Mouse (Mus musculus) limb, embryonic 12.5 days (tissue): ENCODE measurements around the gene Tmem30b. TPM values are rescaled to one million over a fixed set of nuclear protein-coding genes. Genes with fewer than 3 reads are reported as not detected.
"Not testable (repeated sequence)": the region's sequence is repeated elsewhere in the genome, so short reads cannot be mapped to it uniquely, and the experiment has no call there.

Experiments used
- ATAC-seq: fragments of 200-750 bp; cut with Nextera tagmentation; 2 replicates; pipeline ENCODE4 v1.8.0; 2017; ENCODE audit warnings: low read depth, moderate TSS enrichment; ENCODE audit not compliant: insufficient number of reproducible peaks, insufficient read depth, low FRiP score, low TSS enrichment
- H3K27ac ChIP-seq: fragments of 300-500 bp; sonication (generic); 2 replicates; pipeline ENCODE4 v1.5.1; 2016; ENCODE audit warnings: mild to moderate bottlenecking, moderate library complexity
- H3K27me3 ChIP-seq: fragments of 300-500 bp; sonication (generic); 2 replicates; pipeline ENCODE4 v1.6.1; 2016; ENCODE audit warnings: mild to moderate bottlenecking, moderate library complexity
- H3K36me3 ChIP-seq: fragments of 300-500 bp; sonication (generic); 2 replicates; pipeline ENCODE4 v1.6.1; 2016; ENCODE audit warnings: mild to moderate bottlenecking, moderate library complexity
- H3K4me1 ChIP-seq: fragments of 300-500 bp; sonication (generic); replicated peaks from 2 replicates; pipeline ENCODE4 v1.6.1; 2016
- H3K4me2 ChIP-seq: fragments of 300-500 bp; sonication (generic); 2 replicates; pipeline ENCODE4 v1.6.1; 2016; ENCODE audit warnings: mild to moderate bottlenecking, moderate library complexity
- H3K4me3 ChIP-seq: fragments of 300-500 bp; sonication (generic); replicated peaks from 2 replicates; pipeline ENCODE4 v1.5.1; 2016; ENCODE audit warnings: mild to moderate bottlenecking
- H3K9ac ChIP-seq: fragments of 300-500 bp; sonication (generic); replicated peaks from 2 replicates; pipeline ENCODE4 v1.6.1; 2016; ENCODE audit warnings: mild to moderate bottlenecking, moderate library complexity
- H3K9me3 ChIP-seq: fragments of 300-500 bp; sonication (generic); 2 replicates; pipeline ENCODE4 v1.6.1; 2016; ENCODE audit warnings: mild to moderate bottlenecking, moderate library complexity
- WGBS: fragments of 180-500 bp; shearing (Covaris S2); methylation state at CpG from one replicate; pipeline ENCODE4 v1.1.7; 2016; 5-methylcytosine and 5-hydroxymethylcytosine counted together
- polyA plus RNA-seq: library from polyadenylated mRNA; unstranded; fragments of >200 nt; fragmentation: Nextera tagmentation; extraction: Ambion mirVana; gene quantifications from 2 replicates; pipeline ENCODE4 v1.2.1, GENCODE M21; 2016

Tmem30b gene
- polyA plus RNA-seq, 1 experiment from 2014 or later = 27.9 TPM

- Histone ChIP-seq H3K27me3 (peaks cover 64% of the 10 kb centered on the region), H3K4me1 (peaks cover 18% of the 10 kb centered on the region), H3K4me2 (peak overlapping the region; percentile 91), H3K27ac (peak overlapping the region; percentile 36; the same call in 1 of the 2 replicates), H3K4me3 (peak overlapping the region; percentile 69), H3K9me3 (no peaks in the 10 kb centered on the region), H3K36me3 (no peaks in the 10 kb centered on the region), H3K9ac (peak overlapping the region; percentile 69)
- peak; percentile 75 for ATAC-seq
- WGBS = 3% methylated on average over 33 of the region's 33 CpGs
Measured at GRCm38 (mm10) chr12:73583813-73584609, 37.8 kb upstream of the Tmem30b start.

- WGBS = 74% methylated on average over 9 of the region's 9 CpGs
- H3K9ac ChIP-seq = no peak overlapping the region
- H3K36me3 ChIP-seq = no peaks in the 10 kb centered on the region
- H3K27ac ChIP-seq = no peak overlapping the region
- H3K27me3 ChIP-seq = peaks cover 67% of the 10 kb centered on the region
- H3K4me3 ChIP-seq = no peak overlapping the region
- no peak overlapping the region for H3K4me2 ChIP-seq
- no peaks in the 10 kb centered on the region for H3K9me3 ChIP-seq
- ATAC-seq = no peak
- peaks cover 18% of the 10 kb centered on the region for H3K4me1 ChIP-seq
Measured at GRCm38 (mm10) chr12:73583318-73583717, 37.1 kb upstream of the Tmem30b start.

GRCm38 (mm10) chr12:73580811-73581210 is 34.6 kb upstream of the Tmem30b start:
- no peak overlapping the region for H3K4me2 ChIP-seq
- no peak overlapping the region for H3K27ac ChIP-seq
- ATAC-seq = no peak
- H3K9me3 ChIP-seq = no peaks in the 10 kb centered on the region
- H3K4me3 ChIP-seq = no peak overlapping the region
- 83% methylated on average over 7 of the region's 7 CpGs for WGBS
- no peak overlapping the region for H3K9ac ChIP-seq
- H3K36me3 ChIP-seq = no peaks in the 10 kb centered on the region
- H3K4me1 ChIP-seq = peaks cover 13% of the 10 kb centered on the region
- peaks cover 57% of the 10 kb centered on the region for H3K27me3 ChIP-seq

- no peak overlapping the region for H3K4me2 ChIP-seq
- H3K27ac ChIP-seq = no peak overlapping the region
- no peaks in the 10 kb centered on the region for H3K36me3 ChIP-seq
- H3K27me3 ChIP-seq = peaks cover 35% of the 10 kb centered on the region
- 0 out of 2 replicates have a peak, but pooled peaks cover 4% of the 10 kb centered on the region for H3K4me1 ChIP-seq
- H3K9me3 ChIP-seq = no peaks in the 10 kb centered on the region
- WGBS = 74% methylated on average over 6 of the region's 6 CpGs
- no peak overlapping the region for H3K9ac ChIP-seq
- ATAC-seq = no peak
- H3K4me3 ChIP-seq = no peak overlapping the region
Measured at GRCm38 (mm10) chr12:73578141-73578540, 31.9 kb upstream of the Tmem30b start.

GRCm38 (mm10) chr12:73574632-73575031 is 28.4 kb upstream of the Tmem30b start:
- WGBS = 51% methylated on average over 15 of the region's 15 CpGs
- Histone ChIP-seq H3K9me3 (no peaks in the 10 kb centered on the region), H3K27me3 (peaks cover 10% of the 10 kb centered on the region), H3K4me2 (0 out of 2 replicates have a peak overlapping the region, but pooled peaks have one; percentile 10), H3K4me1 (0 out of 2 replicates have a peak, but pooled peaks cover 4% of the 10 kb centered on the region), H3K27ac (no peak overlapping the region), H3K4me3 (no peak overlapping the region), H3K9ac (no peak overlapping the region), H3K36me3 (no peaks in the 10 kb centered on the region)
- no peak for ATAC-seq

- ATAC-seq = no peak
- no peaks in the 10 kb centered on the region for H3K9me3 ChIP-seq
- 65% methylated on average over 11 of the region's 11 CpGs for WGBS
- H3K36me3 ChIP-seq = no peaks in the 10 kb centered on the region
- H3K27me3 ChIP-seq = peaks cover 16% of the 10 kb centered on the region
- H3K4me1 ChIP-seq = no peaks in the 10 kb centered on the region
- no peak overlapping the region for H3K27ac ChIP-seq
- H3K4me2 ChIP-seq = peak overlapping the region; percentile 59
- H3K4me3 ChIP-seq = peak overlapping the region; percentile 28
- no peak overlapping the region; the same call in 1 of the 2 replicates for H3K9ac ChIP-seq
Measured at GRCm38 (mm10) chr12:73565620-73565969, 19.4 kb upstream of the Tmem30b start.

- Histone ChIP-seq H3K27ac (no peak overlapping the region), H3K27me3 (peaks cover 16% of the 10 kb centered on the region), H3K4me2 (peak overlapping the region; percentile 59), H3K9ac (no peak overlapping the region; the same call in 1 of the 2 replicates), H3K9me3 (no peaks in the 10 kb centered on the region), H3K4me3 (peak overlapping the region; percentile 28), H3K4me1 (no peaks in the 10 kb centered on the region), H3K36me3 (no peaks in the 10 kb centered on the region)
- ATAC-seq = no peak
- 22% methylated on average over 21 of the region's 21 CpGs for WGBS
Measured at GRCm38 (mm10) chr12:73564795-73565619, 18.8 kb upstream of the Tmem30b start.

GRCm38 (mm10) chr12:73564176-73564575 is 18.0 kb upstream of the Tmem30b start:
- no peak overlapping the region for H3K4me2 ChIP-seq
- H3K27me3 ChIP-seq = peaks cover 16% of the 10 kb centered on the region
- no peak overlapping the region for H3K9ac ChIP-seq
- no peaks in the 10 kb centered on the region for H3K4me1 ChIP-seq
- no peak overlapping the region for H3K27ac ChIP-seq
- 26% methylated on average over 10 of the region's 10 CpGs for WGBS
- H3K9me3 ChIP-seq = no peaks in the 10 kb centered on the region
- ATAC-seq = no peak
- H3K36me3 ChIP-seq = no peaks in the 10 kb centered on the region
- H3K4me3 ChIP-seq = no peak overlapping the region

- peaks cover 16% of the 10 kb centered on the region for H3K27me3 ChIP-seq
- H3K9me3 ChIP-seq, H3K4me2 ChIP-seq, H3K4me1 ChIP-seq, H3K4me3 ChIP-seq, H3K9ac ChIP-seq, H3K36me3 ChIP-seq, ATAC-seq, H3K27ac ChIP-seq: not testable (repeated sequence)
- 70% methylated on average over 6 of the region's 6 CpGs for WGBS
Measured at GRCm38 (mm10) chr12:73563122-73563521, 16.9 kb upstream of the Tmem30b start.

- no peak overlapping the region for H3K27ac ChIP-seq
- no peak overlapping the region for H3K4me3 ChIP-seq
- no peak overlapping the region for H3K4me2 ChIP-seq
- WGBS = 50% methylated on average over 7 of the region's 7 CpGs
- 0 out of 2 replicates have a peak, but pooled peaks cover 4% of the 10 kb centered on the region for H3K27me3 ChIP-seq
- H3K9ac ChIP-seq = no peak overlapping the region
- H3K36me3 ChIP-seq = no peaks in the 10 kb centered on the region
- H3K9me3 ChIP-seq = no peaks in the 10 kb centered on the region
- no peak for ATAC-seq
- no peaks in the 10 kb centered on the region for H3K4me1 ChIP-seq
Measured at GRCm38 (mm10) chr12:73560091-73560490, 13.9 kb upstream of the Tmem30b start.

GRCm38 (mm10) chr12:73558525-73559195 is 12.5 kb upstream of the Tmem30b start:
- WGBS = 84% methylated on average over 20 of the region's 20 CpGs
- Histone ChIP-seq H3K4me2 (no peak overlapping the region), H3K36me3 (no peaks in the 10 kb centered on the region), H3K9ac (no peak overlapping the region), H3K27me3 (no peaks in the 10 kb centered on the region), H3K27ac (no peak overlapping the region; the same call in 1 of the 2 replicates), H3K4me1 (0 out of 2 replicates have a peak, but pooled peaks cover under 1% of the 10 kb centered on the region), H3K9me3 (no peaks in the 10 kb centered on the region), H3K4me3 (no peak overlapping the region)
- ATAC-seq = no peak; the same call in 1 of the 2 replicates
